Mouse (Mus musculus) urinary bladder, adult 18-20 months (tissue): Measurements from ENCODE around the gene Gtf3c2.
"Not testable (repeated sequence)": the region's sequence is repeated elsewhere in the genome, so short reads cannot be mapped to it uniquely, and the experiment has no call there.

Source experiments
- DNase-seq, 2 experiments: peaks; one replicate each; pipeline ENCODE4 v3.0.0; 2022; ENCODE audit warnings: low spot score in 2 of 2, mixed read lengths in 2 of 2

Gtf3c2 gene

GRCm38 (mm10) chr5:31179766-31180630 is at the start of gene Gtf3c2, which contains the start of gene Gm29609:
TSS of gene Gtf3c2 (minus strand) at chr5:31180144.
TSS of gene Gm29609 (minus strand) at chr5:31179911.
- peak; percentile 88 to 93 for DNase-seq

- no peak for DNase-seq
Observed at GRCm38 (mm10) chr5:31226641-31227040, 46.7 kb upstream of the Gtf3c2 start.

GRCm38 (mm10) chr5:31222696-31223095 is 42.8 kb upstream of the Gtf3c2 start:
- DNase-seq, result no peak

GRCm38 (mm10) chr5:31221304-31221945 is 41.5 kb upstream of the Gtf3c2 start:
- DNase-seq, result no peak

- DNase-seq, result peak; percentile 97 to 99
Observed at GRCm38 (mm10) chr5:31220448-31221303, 40.7 kb upstream of the Gtf3c2 start, which contains the start of gene Ppm1g. TSS of gene Ppm1g (minus strand) at chr5:31220687.

GRCm38 (mm10) chr5:31219911-31220447 is 40.0 kb upstream of the Gtf3c2 start:
- no peak for DNase-seq

- no peak for DNase-seq
Observed at GRCm38 (mm10) chr5:31219474-31219873, 39.5 kb upstream of the Gtf3c2 start.

GRCm38 (mm10) chr5:31219070-31219469 is 39.1 kb upstream of the Gtf3c2 start:
- no peak for DNase-seq

GRCm38 (mm10) chr5:31218294-31218693 is 38.4 kb upstream of the Gtf3c2 start:
- no peak for DNase-seq

- not testable (repeated sequence) for DNase-seq
Observed at GRCm38 (mm10) chr5:31216554-31216953, 36.6 kb upstream of the Gtf3c2 start.

- DNase-seq, result no peak
Observed at GRCm38 (mm10) chr5:31204421-31204820, 24.5 kb upstream of the Gtf3c2 start.

- no peak for DNase-seq
Observed at GRCm38 (mm10) chr5:31203866-31204265, 23.9 kb upstream of the Gtf3c2 start.

- DNase-seq, result no peak
Observed at GRCm38 (mm10) chr5:31202933-31203332, 23.0 kb upstream of the Gtf3c2 start.

GRCm38 (mm10) chr5:31201742-31202590 is 22.0 kb upstream of the Gtf3c2 start, which contains the start of gene Zfp513:
TSS of gene Zfp513 (minus strand) at chr5:31202303.
- DNase-seq, result peak; percentile 81 to 96

GRCm38 (mm10) chr5:31201042-31201741 is 21.2 kb upstream of the Gtf3c2 start:
- DNase-seq, result no peak

GRCm38 (mm10) chr5:31200327-31200768 is 20.4 kb upstream of the Gtf3c2 start:
- DNase-seq, result no peak

- DNase-seq, result no peak
Observed at GRCm38 (mm10) chr5:31199893-31200292, 19.9 kb upstream of the Gtf3c2 start.

- DNase-seq, result no peak
Observed at GRCm38 (mm10) chr5:31199321-31199892, 19.5 kb upstream of the Gtf3c2 start.

GRCm38 (mm10) chr5:31198616-31199320 is 18.8 kb upstream of the Gtf3c2 start:
- DNase-seq, result no peak
